Mouse (Mus musculus) B cell, adult 2 months (primary cell): Measurements from ENCODE around the gene Plekha6.

ENCODE experiments used
- DNase-seq, 2 experiments: peaks; one replicate each; pipeline ENCODE4 v3.0.0; 2022

Gene Plekha6

DNA sequence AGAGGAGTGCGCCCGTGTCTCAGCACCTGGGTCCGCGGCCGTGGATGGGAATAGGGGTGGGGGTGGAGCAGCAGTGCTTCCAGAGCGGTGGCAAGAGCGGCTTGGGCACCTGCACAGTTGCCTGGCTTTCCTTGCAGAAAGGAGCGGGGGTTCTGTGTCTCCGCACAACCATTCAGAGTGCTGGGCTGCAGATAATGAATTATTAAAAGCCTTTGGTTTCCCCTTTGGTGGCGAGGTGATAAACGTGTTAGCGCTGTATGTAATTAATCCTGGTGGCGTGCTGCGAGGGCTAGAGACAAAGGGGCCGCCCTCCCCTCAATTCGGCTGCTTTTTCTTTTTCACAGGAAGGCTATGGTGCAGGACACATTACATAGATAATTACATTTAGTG lies 18.7 kb downstream of the Plekha6 start:
- DNase-seq = no peak

DNA sequence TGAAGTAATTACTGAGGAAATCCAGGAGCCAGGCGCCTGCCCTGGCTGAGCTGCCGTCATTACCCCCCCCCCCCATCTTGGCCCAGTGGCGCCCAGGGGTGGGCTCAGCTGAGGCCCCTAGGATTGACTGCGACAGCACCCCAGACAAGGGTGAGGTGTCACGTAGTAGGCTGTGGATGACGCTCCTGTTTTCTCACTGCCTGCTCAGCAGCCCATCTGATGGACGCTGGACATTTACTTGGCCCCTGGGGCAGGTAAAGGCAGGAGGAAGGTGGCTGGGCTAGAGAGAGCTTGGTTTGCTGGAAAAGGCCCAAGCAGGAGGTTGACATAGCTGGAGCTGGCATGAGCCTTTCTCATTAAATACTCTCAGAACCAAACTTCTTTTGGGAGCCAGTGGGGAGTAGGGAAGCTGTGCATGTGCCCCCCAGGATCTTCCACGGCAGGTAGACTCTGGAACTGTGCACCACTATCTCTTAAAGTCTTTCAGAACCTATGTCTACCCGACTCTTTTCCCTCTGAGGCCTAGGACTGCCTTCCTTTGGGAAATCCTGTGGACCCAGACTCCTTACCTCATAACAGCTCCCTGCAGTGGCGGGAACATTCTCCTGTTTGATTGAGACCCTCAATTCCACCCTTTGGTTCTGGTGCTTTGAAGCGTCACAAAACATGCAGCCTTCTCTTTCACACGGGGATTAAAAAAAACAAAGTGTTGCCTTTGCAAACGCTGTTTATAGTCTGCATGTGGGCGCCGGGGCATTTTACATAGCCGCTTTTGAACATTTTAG lies 19.3 kb downstream of the Plekha6 start:
- no peak for DNase-seq

DNA sequence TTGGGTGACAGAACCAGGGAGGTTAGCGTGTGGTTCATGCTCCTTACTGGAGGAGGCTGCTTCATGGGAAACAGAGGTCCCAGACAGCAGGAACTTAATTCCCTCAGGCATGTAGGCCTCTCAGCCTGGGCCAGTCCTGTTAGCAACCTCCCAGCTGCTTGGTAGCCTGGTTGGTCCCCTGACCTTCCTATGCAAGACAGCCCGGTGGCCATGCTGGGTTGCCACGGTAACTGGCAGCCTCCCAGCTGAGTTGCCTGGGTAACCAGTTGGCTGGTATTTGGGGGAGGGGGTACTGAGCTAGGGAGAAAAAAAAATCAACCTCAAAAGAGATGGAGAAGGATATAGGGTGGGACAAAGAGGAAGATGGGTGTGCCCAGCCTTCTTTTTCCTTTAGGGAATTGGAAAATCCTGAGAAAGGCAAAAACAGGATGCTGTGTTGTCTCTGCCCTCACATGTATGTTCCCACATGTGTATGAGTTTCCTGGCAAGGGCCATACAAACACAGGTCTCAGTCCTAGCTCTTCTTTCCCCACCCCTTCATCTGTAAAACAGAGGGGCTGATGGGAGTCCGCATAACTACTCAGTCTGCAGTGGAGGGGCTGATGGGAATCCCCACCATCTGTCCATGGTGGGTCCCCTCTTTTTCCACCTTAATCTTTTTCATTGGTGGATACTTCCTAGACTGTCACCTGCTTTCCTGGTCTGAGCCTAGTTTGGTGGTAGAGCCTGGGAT lies 24.1 kb downstream of the Plekha6 start:
- DNase-seq = no peak

DNA sequence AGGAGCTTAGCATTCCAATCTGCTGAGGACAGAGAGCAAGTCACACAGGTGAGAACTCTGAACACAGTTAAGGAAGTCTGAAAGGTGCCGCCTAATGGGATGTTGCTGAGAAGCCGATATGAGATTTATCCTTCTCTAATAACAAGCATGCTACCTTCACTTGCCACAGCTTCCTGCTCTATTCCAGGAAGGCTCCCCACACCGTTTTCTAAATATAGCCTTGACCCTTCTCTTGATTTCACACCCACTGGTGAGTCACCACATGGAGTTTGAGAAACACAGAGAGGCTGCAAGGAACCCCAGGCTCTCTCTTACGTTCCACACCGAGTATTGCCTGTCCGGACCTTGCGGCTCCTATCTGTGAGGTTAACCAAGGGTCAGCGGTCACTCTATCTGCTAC lies 24.7 kb downstream of the Plekha6 start:
- no peak for DNase-seq

DNA sequence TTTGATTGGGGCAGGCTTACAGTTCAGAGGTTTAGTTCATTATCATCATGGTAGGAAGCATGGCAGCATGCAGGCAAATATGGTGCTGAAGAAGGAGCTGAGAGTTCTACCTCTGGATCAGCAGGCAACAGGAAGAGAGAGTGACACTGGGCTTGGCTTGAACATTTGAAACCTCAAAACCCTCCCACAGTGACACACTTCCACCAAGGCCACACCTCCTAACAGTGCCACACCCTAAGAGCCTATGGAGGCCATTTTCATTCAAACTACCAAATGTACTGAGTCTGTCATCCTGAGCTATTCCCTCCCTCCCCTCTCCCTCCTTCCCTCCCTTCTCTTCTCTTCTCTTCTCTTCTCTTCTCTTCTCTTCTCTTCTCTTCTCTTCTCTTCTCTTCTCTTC lies 25.5 kb downstream of the Plekha6 start:
- DNase-seq = no peak

DNA sequence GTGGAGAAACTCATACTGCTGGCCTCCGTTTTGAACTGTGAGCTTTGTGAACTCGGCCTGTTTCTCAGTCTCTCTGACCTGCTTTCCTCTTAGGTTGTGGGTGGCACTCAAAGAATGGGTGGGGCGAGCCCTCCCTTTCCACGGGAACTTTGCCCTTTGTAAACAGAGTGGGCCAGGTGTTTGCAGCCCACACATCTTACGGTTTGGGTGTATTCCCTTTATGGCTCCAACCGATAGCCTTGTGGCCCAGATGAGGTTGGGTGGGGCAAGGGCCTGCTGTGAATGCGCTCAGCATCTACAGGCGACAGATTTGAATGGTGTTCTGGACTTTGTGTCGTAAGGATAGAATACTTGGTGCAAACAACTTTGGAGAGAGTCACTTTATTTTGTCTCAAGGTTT lies 26.5 kb downstream of the Plekha6 start:
- no peak for DNase-seq

DNA sequence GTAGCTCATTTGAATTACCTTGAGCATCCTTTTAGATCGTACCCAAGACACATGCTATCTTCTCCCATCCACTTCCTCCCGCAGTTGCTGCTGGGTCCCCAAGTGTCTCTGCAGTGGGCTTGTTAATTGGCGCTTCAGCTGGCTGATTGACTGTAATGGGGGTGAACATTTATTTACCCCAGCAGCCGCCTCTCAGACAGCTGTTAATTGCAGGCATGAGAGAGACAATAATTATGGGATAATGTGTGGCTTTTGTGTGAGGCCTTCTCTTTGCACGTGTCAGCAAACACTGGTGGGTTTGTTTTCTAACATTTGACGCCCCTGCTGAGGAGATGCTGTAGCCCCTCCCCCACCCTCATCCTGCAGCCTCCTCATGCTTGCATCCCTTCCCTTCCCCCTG lies 32.2 kb downstream of the Plekha6 start:
- no peak for DNase-seq

DNA sequence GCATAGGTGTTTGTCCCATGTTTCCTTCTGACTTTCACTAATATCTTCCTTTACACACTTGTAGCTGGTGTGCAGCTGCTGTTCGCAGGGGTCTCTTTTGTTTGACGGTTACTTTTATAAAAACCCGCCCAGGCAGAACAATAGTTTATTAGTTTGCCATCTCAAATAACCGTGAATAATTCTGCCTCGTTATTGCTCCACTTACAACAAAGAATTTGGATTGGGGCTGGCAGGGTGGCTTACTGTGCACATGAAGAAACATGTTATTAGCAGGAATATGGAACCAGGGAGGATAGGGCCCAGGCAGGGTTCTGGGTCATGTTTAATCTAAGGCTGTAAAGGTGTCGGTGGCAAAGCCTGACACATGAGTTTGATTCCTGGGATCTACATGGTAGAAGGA lies 33.3 kb downstream of the Plekha6 start:
- DNase-seq = no peak

DNA sequence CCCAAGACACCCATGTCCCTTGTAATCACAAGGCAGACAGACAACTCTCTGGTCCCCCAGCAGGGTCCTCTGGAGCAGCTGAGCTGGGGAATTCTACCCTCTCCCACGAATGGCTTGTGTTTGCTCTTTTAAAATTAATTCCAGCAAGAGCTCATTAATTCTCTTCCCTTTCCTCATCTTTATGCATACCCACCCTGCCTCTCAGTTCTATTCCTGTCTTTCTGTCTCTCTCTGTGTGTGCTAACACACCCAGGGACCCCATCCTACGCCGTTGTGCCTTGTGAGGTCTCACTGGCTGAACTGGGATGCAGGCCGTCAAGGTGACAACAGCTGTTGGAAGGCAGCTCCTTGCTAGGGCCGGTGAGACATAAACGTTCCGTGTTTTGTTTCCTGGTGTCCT lies 35.7 kb downstream of the Plekha6 start:
- DNase-seq = no peak

DNA sequence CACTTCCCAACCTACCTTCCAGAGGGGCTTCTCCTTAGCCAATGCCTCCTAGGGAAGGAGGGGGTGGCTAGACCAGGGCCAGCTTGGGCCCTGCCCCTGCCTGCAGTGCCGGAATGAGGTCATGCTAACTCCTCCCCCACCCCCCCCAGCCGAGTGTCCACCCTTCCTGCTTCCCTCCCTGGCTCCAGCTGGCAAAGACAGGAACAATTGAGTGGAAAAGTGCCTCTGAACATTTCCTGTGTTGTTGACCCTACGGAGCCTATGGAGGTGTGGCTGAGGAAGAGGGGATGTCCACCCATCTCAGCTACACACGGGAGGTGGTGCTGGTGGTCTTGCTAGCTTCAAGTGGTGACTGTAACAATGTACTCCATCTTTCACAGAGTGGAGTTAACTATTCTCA lies 37.5 kb downstream of the Plekha6 start:
- no peak for DNase-seq

DNA sequence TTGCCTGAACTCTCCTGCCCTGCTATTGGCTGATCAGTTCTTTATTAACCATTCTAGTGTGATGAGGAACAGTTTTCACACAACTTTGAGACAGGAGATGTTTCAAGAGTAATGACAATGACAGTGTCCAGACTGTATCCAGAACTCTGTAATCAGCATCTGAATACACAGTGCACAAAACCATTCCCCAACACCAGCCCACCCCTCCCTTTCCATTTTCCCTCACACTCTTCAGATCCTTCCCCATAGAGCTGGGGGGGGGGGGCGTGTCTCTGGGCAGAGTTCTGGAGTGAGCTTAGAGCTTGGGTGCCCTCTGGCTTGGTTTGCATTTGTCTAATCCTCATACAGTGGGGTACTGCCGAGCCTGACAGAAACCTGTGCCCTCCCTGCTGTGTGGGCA lies 39.7 kb downstream of the Plekha6 start:
- no peak for DNase-seq

DNA sequence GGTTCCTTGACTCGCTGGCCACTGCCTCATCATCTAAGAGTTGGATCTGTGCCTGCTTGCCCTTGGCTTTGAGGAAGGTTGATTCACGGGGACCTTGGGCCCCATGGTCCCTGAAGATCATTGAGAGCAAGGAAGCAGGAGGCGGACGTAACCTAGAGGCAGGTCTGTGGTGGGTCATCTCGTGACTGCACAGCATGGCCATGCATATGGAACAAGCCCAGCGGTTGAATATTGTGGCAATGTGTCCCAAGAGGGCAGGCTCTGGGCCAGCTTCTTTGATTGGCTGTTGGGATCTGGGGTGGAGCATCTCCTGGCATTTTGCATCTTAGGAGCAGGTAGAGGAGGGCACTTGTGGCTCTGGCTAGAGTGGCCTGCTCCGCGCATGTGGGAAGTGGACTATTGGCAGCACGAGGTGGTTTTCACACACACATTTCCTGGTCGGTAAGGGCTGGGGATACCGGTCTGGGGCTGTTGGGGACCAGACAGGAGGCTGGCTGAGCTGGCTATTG lies 40.4 kb downstream of the Plekha6 start:
- DNase-seq = no peak

DNA sequence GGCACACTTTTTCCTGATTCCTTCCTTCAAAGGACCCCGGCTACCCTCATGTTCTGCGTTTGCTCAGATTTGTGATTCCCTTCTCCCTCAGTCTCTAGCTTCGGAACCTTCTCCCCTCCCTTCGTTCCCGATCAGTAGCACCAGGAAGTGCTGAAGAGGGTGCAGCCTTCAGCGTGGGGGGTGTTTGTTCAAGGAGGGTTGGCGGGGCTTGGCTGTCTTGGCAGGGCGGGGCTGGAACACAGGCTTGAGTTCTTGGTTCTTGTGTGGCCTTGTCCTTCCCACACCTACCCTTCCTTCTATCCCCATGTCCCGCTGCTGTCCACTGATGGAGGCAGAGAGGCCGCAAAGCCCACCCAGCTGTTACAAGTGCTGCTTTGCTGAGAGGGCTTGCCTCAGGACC lies 41.0 kb downstream of the Plekha6 start:
- no peak for DNase-seq

DNA sequence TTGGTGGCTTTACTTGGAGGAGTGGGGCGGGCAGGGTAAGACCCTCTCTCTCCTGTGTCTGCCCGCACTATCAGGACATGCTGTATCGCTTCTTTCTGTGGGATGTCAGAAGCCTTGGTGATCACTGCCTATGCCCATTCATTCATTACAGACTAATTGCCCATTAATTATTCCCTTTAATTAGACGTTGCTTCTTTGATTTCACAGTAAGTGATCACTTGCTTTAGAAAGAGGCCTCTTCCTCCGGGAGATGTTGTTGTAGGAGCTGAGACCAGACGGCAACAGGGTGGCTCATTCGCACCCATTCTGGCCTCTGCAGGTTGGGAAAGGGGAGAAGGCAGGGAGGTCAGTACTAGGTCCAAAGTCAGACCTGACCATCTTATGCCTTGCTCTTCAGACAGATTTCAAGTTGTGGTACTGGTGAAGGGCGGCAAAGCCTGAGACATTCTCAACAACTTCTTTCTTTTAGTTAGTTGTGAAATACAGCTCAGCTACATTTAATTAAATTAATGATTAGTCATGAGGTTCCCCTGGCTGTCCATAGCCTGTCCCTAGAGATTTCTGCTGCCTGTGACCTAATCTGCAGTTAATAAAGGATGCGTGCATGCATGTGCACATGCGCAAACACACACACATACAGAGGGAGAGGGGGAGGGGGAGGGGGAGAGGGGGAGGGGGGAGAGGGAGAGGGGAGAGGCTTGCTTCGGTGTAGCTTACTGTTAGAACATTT lies 44.2 kb downstream of the Plekha6 start:
- DNase-seq = no peak

DNA sequence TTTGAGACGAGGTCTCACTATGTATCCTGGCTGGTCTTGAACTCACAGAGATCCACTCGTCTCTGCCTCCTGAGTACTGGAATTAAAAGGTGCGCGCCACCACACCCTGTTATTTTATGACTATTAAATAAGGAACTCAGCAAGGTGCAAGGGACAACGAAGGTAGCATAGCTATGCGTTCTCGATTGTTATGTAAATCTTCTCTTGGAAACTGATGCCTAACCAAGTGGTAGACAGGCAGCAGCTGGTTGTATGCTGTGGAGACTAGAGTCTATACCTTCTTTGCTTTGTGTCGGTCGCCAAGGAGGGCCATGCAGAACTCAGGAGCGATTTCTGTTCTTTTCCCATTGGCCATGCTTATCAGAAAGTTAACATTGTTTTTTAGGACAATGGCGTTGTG lies 45.0 kb downstream of the Plekha6 start:
- no peak for DNase-seq

DNA sequence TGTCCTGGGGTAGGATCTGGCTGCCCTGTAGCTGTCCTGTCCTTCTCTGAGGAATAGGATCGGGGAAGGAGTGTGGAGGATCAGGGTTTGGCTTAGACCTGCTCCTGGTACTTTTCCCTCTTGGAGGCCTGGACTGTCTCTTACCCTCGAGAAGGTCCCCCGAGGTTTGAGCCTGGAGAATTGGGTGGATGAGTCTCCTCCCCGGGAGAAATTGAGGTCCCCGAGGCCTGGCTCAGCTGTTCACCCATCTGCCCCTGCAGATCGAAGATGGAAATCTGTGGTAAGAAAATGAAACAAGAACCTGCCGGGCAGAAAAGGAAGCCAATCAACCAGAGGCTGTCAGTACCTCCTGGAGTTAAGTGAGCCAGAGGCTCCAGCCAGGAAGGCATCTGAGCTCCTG lies 45.5 kb downstream of the Plekha6 start:
- no peak for DNase-seq

DNA sequence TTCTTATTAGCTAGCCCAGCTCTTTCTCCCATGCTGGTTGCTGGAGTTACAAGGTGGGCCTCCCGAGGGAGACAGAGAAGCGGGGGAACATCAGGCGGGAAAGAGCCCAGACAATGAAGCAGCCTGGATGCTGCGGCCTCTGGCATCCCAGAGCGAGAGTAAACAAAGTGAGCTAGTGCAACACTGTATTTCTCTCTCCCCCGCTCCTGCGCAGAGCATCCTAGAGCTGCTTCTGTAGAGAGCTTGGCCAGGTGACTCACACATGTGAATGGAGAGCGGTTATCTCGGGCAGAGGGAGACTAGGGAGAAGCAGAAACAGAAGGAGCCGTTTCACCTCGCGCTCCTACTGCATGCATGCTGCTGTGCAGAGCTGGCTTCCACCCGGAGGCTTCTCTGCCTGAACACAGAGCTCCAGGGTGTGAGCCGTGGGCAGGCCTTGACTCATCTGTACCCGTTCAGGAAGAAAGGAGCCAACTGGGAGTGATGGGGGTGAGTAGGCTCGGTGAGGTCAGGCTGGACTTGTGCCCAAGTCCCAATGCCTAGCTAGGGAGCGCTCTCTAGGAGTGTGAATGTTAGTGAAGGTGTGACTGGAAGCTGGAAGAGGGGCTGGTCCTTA lies 46.0 kb downstream of the Plekha6 start:
- DNase-seq = no peak

DNA sequence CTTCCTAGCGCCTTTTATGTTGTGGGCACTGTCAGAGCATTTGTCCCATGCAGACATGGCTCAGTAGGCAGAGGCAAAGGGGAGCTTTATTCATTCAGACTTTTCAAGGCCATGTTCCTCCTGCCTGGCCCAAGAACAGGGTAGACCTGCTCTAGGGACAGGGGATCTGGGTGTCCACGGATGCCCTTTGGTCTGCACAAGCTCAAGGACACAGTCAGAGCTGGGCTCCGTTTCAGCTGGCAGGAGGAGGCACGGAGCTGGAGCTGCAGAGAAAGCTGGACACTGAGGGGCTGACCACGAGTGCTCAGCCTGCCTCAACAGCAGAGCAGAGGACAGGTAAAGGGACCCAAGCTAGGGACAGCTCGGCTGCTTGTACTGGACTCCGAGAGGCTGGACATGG lies 46.8 kb downstream of the Plekha6 start:
- DNase-seq = no peak

DNA sequence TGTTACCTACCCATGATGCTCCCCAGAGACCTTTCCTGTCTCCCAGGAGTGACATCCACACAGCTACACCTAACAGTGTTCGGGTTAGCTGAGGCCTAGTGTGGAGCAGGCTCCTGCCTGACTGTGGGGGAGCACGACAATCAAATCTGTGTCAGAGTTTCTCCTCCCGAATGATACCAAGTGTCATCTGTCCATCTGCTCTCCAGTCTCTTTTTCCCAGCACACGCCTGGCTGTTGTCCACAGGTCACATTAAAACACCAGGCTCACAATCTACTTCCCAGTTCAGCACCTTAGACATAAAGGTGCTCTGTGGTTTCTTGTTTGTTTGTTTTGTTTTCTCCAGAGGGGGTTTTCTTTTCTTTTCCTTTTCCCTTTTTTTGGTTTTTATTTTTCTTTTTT lies 48.3 kb downstream of the Plekha6 start:
- DNase-seq = no peak

DNA sequence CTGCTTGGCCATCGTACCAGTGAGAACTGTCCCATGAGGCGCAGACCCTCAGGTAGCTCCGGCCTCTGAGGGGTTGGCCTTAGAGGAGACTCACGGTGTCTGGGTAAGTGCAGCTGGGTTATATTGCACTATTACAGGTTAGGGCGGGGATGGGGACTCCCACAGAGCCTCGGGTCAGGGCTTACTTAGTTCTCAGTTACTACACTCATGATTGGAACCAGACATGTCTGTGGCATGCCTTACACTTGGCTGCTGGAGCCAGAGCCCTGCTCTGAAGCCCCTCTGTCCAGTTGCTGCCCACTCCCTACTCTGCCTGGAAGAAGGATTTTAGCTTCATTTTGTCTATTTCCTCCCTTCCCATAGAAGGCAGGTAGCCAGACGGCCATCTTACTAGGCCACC lies 49.1 kb downstream of the Plekha6 start:
- no peak for DNase-seq

DNA sequence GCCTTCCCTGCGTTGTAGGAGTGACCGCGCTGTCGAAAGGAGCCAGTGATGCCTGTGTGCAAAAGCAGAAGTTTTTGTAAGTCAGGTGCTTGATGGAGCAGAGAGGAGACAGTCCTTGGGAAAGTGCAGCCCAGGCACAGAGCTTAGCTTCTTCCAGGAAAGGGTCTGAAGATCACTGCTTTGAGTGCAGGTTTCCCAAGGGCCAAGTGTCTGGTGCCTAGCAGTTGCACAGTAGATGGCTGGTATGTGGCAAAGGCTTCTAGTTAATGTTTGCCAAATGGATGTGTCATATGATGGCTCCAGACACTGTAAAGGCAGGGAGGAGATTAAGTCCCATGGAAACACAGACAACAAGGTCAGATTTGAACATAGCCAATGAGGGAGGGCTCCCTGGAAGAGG lies 49.9 kb downstream of the Plekha6 start:
- no peak for DNase-seq

DNA sequence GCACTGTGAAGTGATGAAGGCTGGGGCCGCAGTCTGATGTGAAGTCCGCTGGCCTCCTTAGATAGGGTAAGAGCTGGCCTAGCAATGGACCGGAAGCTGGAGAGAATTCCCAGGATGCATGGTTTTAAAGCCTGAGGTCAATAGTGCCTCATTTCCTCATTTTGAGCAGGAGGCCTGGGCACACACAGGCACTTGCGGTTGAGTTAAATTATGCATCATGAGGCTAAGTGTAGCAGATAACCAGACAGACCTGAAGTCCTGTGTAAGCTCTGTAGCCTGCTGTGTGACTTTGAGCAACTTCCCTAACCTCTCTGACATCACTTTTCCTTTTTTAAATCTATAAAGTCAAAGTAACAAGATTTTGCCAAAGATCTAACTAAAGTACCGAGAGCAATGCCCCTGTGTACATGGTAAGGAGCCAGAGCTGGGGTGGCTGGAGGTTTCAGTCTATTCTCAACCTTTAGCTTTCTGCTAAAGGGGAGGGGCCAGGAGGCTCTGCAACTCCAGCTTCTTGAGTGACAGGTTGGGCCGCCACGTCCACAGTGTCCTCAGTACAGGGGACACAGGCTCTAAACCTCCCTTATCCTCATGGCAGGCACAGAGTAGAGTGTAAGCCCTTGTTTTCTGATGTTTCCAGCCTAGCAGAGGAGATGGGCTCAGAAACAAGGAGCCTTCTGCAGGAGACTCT lies 50.8 kb downstream of the Plekha6 start:
- no peak for DNase-seq

DNA sequence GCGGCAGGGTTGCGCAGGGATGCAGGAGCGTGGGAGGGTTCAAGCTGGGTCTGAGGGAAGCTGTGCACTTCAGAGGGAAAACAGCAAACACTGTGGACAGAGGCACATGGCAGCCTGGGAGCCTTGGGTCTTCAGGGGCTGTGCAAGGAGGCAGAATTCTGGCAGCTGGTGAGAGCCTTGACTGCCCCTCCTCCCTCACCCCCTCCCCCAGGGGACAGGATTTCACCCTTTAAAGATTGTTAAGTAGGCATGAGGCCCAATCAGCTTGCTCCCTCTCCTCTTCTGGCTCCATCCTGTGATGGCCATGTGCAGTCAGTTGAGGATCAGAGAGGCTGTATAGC lies 51.3 kb downstream of the Plekha6 start:
- DNase-seq = no peak
